Mouse (Mus musculus) E14TG2a.4 (cell line): ENCODE results near the gene Evi5.

ENCODE experiments used
- CTCF ChIP-seq: conservative IDR thresholded peaks from 2 replicates; pipeline ENCODE4 v1.5.1; 2014; ENCODE audit warnings: low read length
- POU5F1 ChIP-seq: IDR thresholded peaks from 2 replicates; pipeline ENCODE4 v1.6.1; 2014; ENCODE audit warnings: low read length, borderline replicate concordance

GRCm38 (mm10) chr5:107802621-107803020 lies 72.3 kb downstream of the Evi5 start:
- TF ChIP-seq CTCF (no peak), POU5F1 (no peak)
